Mouse (Mus musculus) stomach, embryonic 14.5 days (tissue): ENCODE measurements at regions not wholly inside any gene's neighbourhood (a gene's known extent, or its start where the extent isn't known, plus 50 kb on each side); places are given as distances from the start of the nearest gene placed in this dataset.

Experiments
- ATAC-seq: fragments of 200-750 bp; cut with Nextera tagmentation; 2 replicates; pipeline ENCODE4 v1.8.0; 2017; ENCODE audit warnings: low read depth, moderate TSS enrichment; ENCODE audit not compliant: insufficient number of reproducible peaks, insufficient read depth, low FRiP score
- H3K27ac ChIP-seq: fragments of 300-500 bp; sonication (generic); 2 replicates; pipeline ENCODE4 v1.5.1; 2014; ENCODE audit warnings: mild to moderate bottlenecking, low read length, moderate library complexity, mixed read lengths
- H3K27me3 ChIP-seq: fragments of 300-500 bp; sonication (generic); 2 replicates; pipeline ENCODE4 v1.6.1; 2014; ENCODE audit warnings: low read length, control low read depth, mixed read lengths; ENCODE audit not compliant: control insufficient read depth, insufficient read depth
- H3K36me3 ChIP-seq: fragments of 300-500 bp; sonication (generic); 2 replicates; pipeline ENCODE4 v1.6.1; 2014; ENCODE audit warnings: mild to moderate bottlenecking, control low read depth, low read length, moderate library complexity, mixed read lengths; ENCODE audit not compliant: control insufficient read depth, insufficient read depth
- H3K4me1 ChIP-seq: fragments of 300-500 bp; sonication (generic); 2 replicates; pipeline ENCODE4 v1.6.1; 2014; ENCODE audit warnings: low read length, control low read depth, mixed read lengths; ENCODE audit not compliant: control insufficient read depth, insufficient read depth
- H3K4me2 ChIP-seq: fragments of 300-500 bp; sonication (generic); replicated peaks from 2 replicates; pipeline ENCODE4 v1.6.1; 2014; ENCODE audit warnings: low read depth, low read length, control low read depth
- H3K4me3 ChIP-seq: fragments of 300-500 bp; sonication (generic); 2 replicates; pipeline ENCODE4 v1.5.1; 2014; ENCODE audit warnings: low read depth, low read length, control low read depth
- H3K9ac ChIP-seq: fragments of 300-500 bp; sonication (generic); replicated peaks from 2 replicates; pipeline ENCODE4 v1.6.1; 2014; ENCODE audit warnings: low read depth, mild to moderate bottlenecking, control low read depth, low read length, moderate library complexity, mixed read lengths
- H3K9me3 ChIP-seq: fragments of 300-500 bp; sonication (generic); 2 replicates; pipeline ENCODE4 v1.6.1; 2016; ENCODE audit warnings: low read depth, low read length, control low read depth; ENCODE audit not compliant: control insufficient read depth
- WGBS: fragments of 180-500 bp; shearing (Covaris S2); extraction: QIAGEN DNeasy Blood & Tissue Kit; methylation state at CpG from one replicate; pipeline ENCODE4 v1.1.7; 2014; 5-methylcytosine and 5-hydroxymethylcytosine counted together

DNA sequence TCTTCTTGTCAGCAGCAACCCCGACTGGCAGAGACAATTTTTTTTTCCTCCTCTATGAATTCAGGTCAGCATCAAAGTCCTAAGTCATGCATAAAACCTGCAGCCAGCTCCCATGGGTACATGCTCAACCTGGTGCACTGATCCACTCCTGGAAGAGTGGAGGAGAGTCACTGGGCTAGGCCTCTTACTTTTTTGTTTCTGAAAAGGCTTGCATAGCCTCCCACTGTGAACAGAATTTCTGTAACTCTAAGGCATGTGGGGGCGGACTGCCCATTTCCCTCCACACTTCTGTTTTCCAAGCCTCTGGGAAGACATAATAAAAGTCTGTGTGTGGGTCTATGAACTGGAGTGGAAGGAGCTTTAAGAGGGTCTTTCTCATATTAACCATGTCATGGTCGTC lies 218.8 kb downstream of the Gpat3 start:
- no peaks in the 10 kb centered on the region for H3K36me3 ChIP-seq
- H3K4me1 ChIP-seq: no peaks in the 10 kb centered on the region
- ATAC-seq: no peak
- H3K9ac ChIP-seq: no peak overlapping the region
- no peaks in the 10 kb centered on the region for H3K27me3 ChIP-seq
- H3K9me3 ChIP-seq: no peaks in the 10 kb centered on the region
- H3K27ac ChIP-seq: no peak overlapping the region
- 86% methylated on average over 3 of the region's 3 CpGs for WGBS
- H3K4me3 ChIP-seq: no peak overlapping the region
- H3K4me2 ChIP-seq: no peak overlapping the region

DNA sequence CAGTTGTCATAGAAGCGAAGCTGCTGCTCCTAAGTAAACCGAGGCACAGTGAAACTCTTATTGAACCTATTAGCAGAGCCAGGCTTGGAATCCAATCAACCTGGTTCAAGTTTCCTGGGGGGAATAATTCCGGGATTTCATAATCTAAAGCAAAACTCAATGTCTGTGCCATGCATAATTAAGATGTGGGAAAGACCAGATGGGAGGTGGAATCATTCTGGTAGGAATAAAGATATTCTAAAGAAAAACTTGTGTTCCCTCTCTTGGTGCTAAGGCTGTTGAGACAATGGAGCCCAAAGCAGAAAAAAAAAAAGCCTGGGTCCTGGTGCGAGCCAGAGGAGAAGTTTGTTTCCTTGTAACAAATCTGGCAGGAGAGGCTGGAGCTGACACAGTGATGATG lies 217.7 kb downstream of the Gpat3 start:
- WGBS: 96% methylated on average over 4 of the region's 4 CpGs
- H3K9me3 ChIP-seq: no peaks in the 10 kb centered on the region
- H3K27ac ChIP-seq: no peak overlapping the region
- H3K4me1 ChIP-seq: no peaks in the 10 kb centered on the region
- no peaks in the 10 kb centered on the region for H3K36me3 ChIP-seq
- H3K4me2 ChIP-seq: no peak overlapping the region
- H3K9ac ChIP-seq: no peak overlapping the region
- ATAC-seq: no peak
- H3K27me3 ChIP-seq: no peaks in the 10 kb centered on the region
- H3K4me3 ChIP-seq: no peak overlapping the region

- no peak overlapping the region for H3K4me2 ChIP-seq
- H3K36me3 ChIP-seq: no peaks in the 10 kb centered on the region
- H3K27me3 ChIP-seq: no peaks in the 10 kb centered on the region
- 75% methylated on average over 7 of the region's 7 CpGs for WGBS
- H3K4me1 ChIP-seq: no peaks in the 10 kb centered on the region
- no peak for ATAC-seq
- H3K4me3 ChIP-seq: no peak overlapping the region
- H3K9ac ChIP-seq: no peak overlapping the region
- H3K27ac ChIP-seq: no peak overlapping the region
- H3K9me3 ChIP-seq: no peaks in the 10 kb centered on the region
Measured at GRCm38 (mm10) chr5:101051591-101051990, 206.1 kb downstream of the Gpat3 start.

DNA sequence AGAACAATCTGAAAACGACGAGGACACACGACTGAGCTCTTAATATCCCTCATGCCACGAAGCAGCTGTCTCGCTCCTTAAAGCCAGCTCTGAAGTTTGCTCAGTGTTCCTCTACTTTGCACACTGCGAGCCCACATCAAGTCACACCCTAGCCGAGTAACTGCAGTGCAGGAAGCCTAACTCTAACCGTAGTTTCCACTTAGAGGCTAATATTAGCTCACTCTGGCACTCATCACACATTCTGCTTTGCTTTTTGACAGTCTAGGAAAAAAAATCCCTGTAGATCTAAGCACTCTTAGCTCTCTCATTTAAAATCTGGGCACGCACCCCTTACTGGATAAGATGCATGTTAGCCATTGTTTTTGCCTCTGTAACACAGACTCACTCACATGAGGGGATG lies 195.0 kb downstream of the Gpat3 start:
- Histone ChIP-seq H3K36me3 (no peaks in the 10 kb centered on the region), H3K4me3 (no peak overlapping the region), H3K9me3 (no peaks in the 10 kb centered on the region), H3K4me1 (no peaks in the 10 kb centered on the region), H3K27ac (no peak overlapping the region), H3K9ac (no peak overlapping the region), H3K27me3 (no peaks in the 10 kb centered on the region), H3K4me2 (no peak overlapping the region)
- ATAC-seq: no peak
- whole genome bisulfite sequencing: 65% methylated on average over 9 of the region's 9 CpGs

GRCm38 (mm10) chr5:101032968-101033367 lies 187.5 kb downstream of the Gpat3 start:
- no peak overlapping the region for H3K9ac ChIP-seq
- WGBS: 58% methylated on average over 16 of the region's 16 CpGs
- H3K4me3 ChIP-seq: no peak overlapping the region
- H3K4me2 ChIP-seq: no peak overlapping the region
- H3K27ac ChIP-seq: no peak overlapping the region
- ATAC-seq: no peak
- no peaks in the 10 kb centered on the region for H3K27me3 ChIP-seq
- H3K36me3 ChIP-seq: no peaks in the 10 kb centered on the region
- no peaks in the 10 kb centered on the region for H3K9me3 ChIP-seq
- no peaks in the 10 kb centered on the region for H3K4me1 ChIP-seq

DNA sequence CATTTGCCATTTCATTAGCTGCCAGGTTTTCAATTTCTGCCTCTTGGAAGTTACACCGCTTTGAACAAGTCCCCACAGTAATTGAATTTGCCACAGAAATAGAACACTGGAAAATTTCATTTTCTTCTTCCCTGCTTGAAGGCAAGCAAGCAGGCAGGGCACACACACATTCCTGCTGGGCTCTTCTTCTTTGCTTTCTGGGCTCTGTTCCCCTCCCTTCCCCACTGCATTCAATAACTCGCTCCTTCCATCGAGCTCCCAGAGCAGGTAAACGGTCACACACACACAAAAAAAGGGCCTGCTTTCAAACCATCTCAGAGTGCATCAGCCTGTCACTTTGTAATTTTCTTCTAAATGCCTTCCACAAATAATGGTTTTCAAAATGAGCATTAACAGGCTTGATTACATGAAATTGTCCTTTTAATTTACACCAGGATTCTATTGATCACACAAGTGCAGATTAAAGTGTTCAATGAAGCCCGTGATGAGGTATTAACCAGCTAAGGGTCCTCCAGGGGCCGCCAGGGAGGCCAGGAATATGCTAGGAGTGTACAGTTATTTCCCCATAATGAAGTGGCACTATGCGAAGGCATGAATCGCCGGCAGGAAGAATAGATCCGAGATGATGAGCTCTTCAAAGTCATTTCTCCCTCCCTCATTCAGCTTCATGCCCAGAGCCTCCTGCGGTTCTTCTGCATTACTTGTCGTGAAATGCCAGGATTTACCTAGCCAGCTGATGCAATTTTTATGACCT lies 186.8 kb downstream of the Gpat3 start:
- H3K27me3 ChIP-seq: no peaks in the 10 kb centered on the region
- no peak overlapping the region for H3K4me3 ChIP-seq
- H3K9ac ChIP-seq: no peak overlapping the region
- no peak overlapping the region for H3K4me2 ChIP-seq
- H3K4me1 ChIP-seq: no peaks in the 10 kb centered on the region
- H3K27ac ChIP-seq: no peak overlapping the region
- no peaks in the 10 kb centered on the region for H3K9me3 ChIP-seq
- H3K36me3 ChIP-seq: no peaks in the 10 kb centered on the region
- WGBS: 73% methylated on average over 12 of the region's 12 CpGs
- no peak for ATAC-seq

- Histone ChIP-seq H3K4me3 (no peak overlapping the region), H3K4me2 (no peak overlapping the region), H3K27ac (no peak overlapping the region), H3K27me3 (no peaks in the 10 kb centered on the region), H3K36me3 (no peaks in the 10 kb centered on the region), H3K4me1 (no peaks in the 10 kb centered on the region), H3K9ac (no peak overlapping the region), H3K9me3 (no peaks in the 10 kb centered on the region)
- no peak for ATAC-seq
- 75% methylated on average over 5 of the region's 5 CpGs for WGBS
Measured at GRCm38 (mm10) chr5:101024796-101025195, 179.3 kb downstream of the Gpat3 start.

DNA sequence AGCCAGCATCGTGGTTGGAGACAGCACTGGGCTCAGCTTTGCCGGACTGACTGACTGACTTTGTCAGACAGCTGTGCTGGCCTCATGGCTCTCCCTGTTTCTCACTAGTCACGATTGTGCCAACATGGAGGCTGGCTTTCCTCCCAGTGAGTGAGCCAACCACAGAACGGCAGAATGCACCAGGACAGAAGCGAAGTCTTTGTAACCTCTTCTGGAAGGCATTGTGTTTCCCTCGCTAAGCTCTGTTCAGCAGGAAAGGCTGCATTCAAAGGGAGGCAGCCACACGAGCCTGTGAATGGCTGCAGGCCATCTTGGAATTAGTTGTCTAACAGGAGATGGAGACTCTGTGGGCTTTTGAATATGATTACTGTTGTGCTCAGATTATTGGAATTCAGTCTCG lies 178.3 kb downstream of the Gpat3 start:
- Histone ChIP-seq H3K4me3 (no peak overlapping the region), H3K4me1 (no peaks in the 10 kb centered on the region), H3K27me3 (no peaks in the 10 kb centered on the region), H3K27ac (no peak overlapping the region), H3K9me3 (no peaks in the 10 kb centered on the region), H3K4me2 (no peak overlapping the region), H3K9ac (no peak overlapping the region), H3K36me3 (no peaks in the 10 kb centered on the region)
- no peak for ATAC-seq
- 77% methylated on average over 8 of the region's 8 CpGs for WGBS

- ATAC-seq: peak; percentile 65; the same call in 1 of the 2 replicates
- no peaks in the 10 kb centered on the region for H3K4me1 ChIP-seq
- 0 out of 2 replicates have a peak overlapping the region, but pooled peaks have one; percentile 6 for H3K4me2 ChIP-seq
- H3K9ac ChIP-seq: no peak overlapping the region
- no peaks in the 10 kb centered on the region for H3K9me3 ChIP-seq
- no peaks in the 10 kb centered on the region for H3K36me3 ChIP-seq
- H3K27me3 ChIP-seq: no peaks in the 10 kb centered on the region
- WGBS: 7% methylated on average over 11 of the region's 11 CpGs
- no peak overlapping the region for H3K27ac ChIP-seq
- H3K4me3 ChIP-seq: no peak overlapping the region
Measured at GRCm38 (mm10) chr5:101020784-101021183, 175.3 kb downstream of the Gpat3 start.
